Mouse (Mus musculus) lung, postnatal 0 days (tissue): ENCODE data around the gene Etfb.
A peak's percentile ranks its signal among the peaks of the same experiment; 100 is the strongest.

ENCODE experiments used
- CTCF ChIP-seq: IDR thresholded peaks from 2 replicates; pipeline ENCODE4 v1.5.1; 2016; ENCODE audit warnings: antibody characterized with exemption, mild to moderate bottlenecking
- EP300 ChIP-seq: IDR thresholded peaks from 2 replicates; pipeline ENCODE4 v1.6.1; 2016; ENCODE audit warnings: antibody characterized with exemption, mild to moderate bottlenecking, control low read depth

GRCm38 (mm10) chr7:43452609-43453008, 8.7 kb downstream of the Etfb start:
- TF ChIP-seq CTCF (peak; percentile 52), EP300 (no peak)
